Mouse (Mus musculus) left cerebral cortex, adult 18-20 months (tissue): ENCODE measurements around the gene Bod1. TPM values are rescaled to one million over a fixed set of nuclear protein-coding genes. Genes with fewer than 3 reads are reported as not detected.

Experiments used
- DNase-seq, 2 experiments: peaks; one replicate each; pipeline ENCODE4 v3.0.0; 2021 to 2022; ENCODE audit warnings: low spot score in 2 of 2, mixed read lengths in 1 of 2
- total RNA-seq, 2 experiments: library from RNA; stranded (reverse); gene quantifications; 2 replicates each; pipeline ENCODE4 v1.2.3; 2021

Bod1 gene
- total RNA-seq, 2 experiments from 2014 or later = 107 to 108 TPM

DNA sequence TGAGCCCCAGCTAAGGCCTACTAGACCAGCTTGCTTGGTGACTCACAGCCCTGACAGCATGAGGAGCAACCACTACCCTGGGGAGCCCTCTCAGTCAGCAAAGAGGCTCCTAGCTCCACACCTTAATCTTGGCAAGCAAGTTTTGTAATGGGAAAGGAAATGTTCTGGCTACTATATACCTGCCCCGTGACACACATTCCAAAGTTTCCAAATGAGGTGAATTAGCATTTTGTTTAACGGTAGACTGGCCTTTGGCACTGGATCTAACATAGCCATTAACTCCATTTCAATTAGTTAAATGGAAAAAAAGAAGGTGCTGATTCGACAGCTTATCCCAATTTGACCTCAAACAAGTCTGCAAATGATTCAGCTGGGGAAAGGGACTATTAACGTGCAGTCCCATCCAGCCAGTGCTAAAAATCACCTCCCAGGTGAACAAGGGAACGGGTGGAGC is 1.2 kb downstream of the Bod1 start:
- no peak for DNase-seq

- no peak for DNase-seq
These were observed 2.4 kb downstream of the Bod1 start for GRCm38 (mm10) chr11:31669172-31669869.

DNA sequence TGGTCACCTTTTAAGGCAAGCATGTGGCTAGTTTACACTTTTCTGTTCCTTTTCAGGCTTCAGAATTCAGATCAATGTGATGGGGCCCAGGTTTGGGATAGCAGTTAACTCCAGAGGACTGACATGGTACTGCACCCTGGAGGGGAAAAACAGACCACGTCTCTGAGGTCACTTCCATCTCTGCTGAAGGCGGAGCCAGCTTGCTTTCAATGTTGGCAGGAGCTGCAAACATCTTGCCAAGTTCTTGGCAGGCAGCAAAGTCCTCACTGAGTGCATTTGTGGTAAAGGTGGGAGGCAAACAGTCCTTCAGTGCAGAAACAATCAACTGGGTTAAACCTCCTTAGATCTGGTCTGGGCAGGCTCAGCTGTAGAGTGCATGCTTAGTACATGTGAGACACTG is 7.5 kb downstream of the Bod1 start:
- DNase-seq = no peak

GRCm38 (mm10) chr11:31663501-31663900 is 8.2 kb downstream of the Bod1 start:
- DNase-seq = no peak

GRCm38 (mm10) chr11:31662872-31663446 is 8.7 kb downstream of the Bod1 start:
- DNase-seq = no peak

- DNase-seq = no peak
These were observed 9.5 kb downstream of the Bod1 start for GRCm38 (mm10) chr11:31662214-31662613.

- DNase-seq = no peak
These were observed 13.9 kb downstream of the Bod1 start for GRCm38 (mm10) chr11:31657806-31658175.

GRCm38 (mm10) chr11:31657168-31657805 is 14.4 kb downstream of the Bod1 start:
- no peak for DNase-seq

DNA sequence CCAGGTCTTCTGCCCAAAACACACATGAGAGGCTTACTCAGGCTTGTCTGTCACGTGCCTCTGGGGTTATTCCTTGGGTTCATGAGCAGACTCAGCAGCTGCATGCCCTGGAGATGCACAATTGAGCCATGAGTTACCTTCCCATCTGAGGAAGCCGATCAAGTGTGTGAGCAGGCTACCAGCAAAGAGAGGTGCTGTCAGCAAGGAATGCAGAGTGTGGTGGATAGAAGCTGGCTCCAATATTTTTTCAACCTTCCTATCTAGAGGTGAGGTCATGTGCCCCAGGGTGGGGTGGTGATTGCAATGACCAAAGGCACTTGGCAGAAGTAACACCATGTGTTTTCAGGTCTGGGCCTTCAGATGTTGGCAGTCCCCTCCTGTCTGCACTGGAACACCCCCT is 22.2 kb downstream of the Bod1 start:
- DNase-seq = no peak

DNA sequence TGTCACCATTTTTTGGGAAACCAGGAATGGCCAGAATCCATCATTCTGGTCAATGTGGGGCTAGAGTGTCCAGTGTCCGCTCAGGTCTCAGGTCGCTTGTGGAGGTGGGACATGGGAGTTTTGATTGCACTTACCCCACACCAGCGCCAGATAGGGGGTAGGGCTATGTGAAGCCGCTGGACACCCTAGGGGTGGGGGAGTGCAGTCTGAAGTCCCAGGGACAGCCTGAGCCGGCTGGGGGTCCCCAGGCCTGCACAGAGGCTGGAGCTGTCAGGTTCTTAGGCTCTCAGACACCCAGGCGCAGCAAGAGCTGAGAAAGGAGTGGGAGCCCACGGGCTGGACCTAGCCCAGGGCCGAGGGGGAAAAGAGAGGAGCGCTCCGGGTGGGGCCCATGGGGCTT is 24.4 kb downstream of the Bod1 start:
- no peak for DNase-seq

DNA sequence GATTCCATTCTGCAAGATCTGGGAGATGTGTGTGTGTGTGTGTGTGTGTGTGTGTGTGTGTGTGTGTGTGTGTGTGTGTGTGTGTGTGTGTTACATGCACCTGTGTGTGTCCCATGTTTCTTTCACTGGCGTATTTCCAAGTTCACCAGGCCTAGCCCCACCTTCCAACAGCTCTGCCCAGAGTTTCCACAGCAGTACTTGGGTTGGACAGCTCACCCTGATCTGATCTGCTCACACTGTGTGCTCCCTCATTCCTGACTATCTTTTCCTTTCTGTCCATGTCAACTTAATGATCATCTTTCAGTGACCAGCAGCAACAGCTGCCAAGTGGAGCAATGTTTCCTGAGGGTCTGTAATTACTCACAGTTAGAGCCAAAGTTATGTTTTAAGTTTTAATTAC is 25.1 kb downstream of the Bod1 start:
- no peak for DNase-seq

DNA sequence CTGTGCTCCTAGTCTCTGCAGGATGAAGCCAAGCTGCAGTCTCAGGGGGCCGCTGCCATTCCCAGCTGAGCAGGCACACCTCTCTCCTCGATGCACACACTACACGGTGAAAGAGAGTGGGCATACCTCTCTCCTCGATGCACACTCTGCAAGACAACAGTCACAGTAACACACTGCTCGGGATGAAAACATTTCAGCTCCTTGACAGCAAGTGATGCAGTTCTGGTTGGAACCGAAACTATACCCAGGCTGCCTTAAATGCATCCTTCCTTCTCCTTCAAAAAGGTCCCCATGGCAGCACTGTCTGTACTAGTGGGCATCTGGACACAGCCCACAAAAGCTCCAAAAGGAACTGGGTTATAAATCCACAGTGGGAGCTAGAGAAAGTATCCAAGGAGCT is 28.6 kb downstream of the Bod1 start:
- no peak for DNase-seq

- DNase-seq = no peak
These were observed 30.4 kb downstream of the Bod1 start for GRCm38 (mm10) chr11:31641066-31641810.

DNA sequence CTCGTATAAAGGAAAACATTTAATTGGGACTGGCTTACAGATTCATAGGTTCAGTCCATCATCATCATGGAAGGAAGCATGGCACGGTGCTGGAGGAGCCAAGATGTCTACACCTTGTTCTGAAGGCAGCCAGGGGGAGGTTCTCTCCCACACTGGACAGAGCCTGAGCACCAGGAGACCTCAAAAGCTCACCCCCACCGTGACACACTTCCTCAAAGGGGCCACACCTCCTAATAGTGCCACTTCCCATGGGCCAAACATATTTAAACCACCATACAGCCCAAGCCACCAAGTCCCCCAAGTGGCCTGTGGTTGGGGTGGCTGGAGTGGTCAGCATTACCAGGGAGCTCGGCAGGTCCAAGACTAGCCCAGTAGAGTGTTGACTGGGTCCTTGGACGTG is 31.5 kb downstream of the Bod1 start:
- DNase-seq = no peak

DNA sequence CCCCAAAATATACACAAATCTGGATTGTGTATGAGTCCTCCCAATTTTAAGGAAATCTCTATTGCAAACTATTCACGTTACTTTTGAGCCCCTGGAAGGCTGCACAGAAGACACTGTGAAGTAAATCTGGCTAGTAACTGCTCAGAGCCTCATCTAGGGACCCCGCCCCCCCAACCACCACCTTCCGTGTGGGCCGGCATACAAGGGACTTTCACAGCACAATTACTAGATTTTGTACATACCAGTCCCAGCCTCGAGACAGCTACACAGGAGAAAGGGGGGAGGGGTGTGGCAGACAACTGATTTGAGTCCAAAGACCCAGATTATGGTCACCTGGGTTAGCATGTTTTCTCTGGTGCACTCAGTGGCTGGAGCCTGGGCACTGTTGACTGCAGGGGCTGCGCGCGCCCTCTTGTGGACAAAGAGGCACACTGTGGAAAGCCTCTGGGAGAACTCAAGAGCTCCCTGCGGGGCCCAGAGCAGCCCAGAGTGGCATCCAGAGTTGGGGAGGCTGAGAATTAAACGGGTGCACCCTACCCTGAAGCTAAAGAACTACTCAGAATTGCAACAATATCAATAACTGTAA is 33.8 kb downstream of the Bod1 start:
- DNase-seq = peak; percentile 74 to 82

GRCm38 (mm10) chr11:31628700-31629099 is 43.0 kb downstream of the Bod1 start:
- DNase-seq = no peak

DNA sequence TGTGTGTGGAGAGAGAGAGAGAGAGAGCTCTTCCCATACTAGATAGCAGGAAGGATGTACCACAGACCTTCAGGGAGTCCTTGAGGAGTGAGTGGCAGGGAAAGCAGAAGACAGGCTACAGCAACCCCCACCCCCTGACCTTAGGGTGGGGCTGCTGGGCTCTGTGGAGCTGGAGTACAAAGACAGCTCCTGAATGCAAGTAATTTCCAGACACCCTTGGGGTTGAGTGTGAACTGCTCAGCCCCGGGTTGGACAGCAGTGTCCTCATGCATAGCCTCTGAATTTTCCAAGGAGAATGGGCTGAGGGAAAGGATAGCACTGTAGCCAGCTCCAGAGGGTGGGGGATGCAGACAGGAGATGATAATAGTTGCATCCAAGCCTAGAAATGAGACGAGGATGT is 50.9 kb downstream of the Bod1 start:
- DNase-seq = no peak

- DNase-seq = no peak
These were observed 53.9 kb downstream of the Bod1 start for GRCm38 (mm10) chr11:31617797-31618196.

GRCm38 (mm10) chr11:31617236-31617635 is 54.4 kb downstream of the Bod1 start:
- DNase-seq = no peak

DNA sequence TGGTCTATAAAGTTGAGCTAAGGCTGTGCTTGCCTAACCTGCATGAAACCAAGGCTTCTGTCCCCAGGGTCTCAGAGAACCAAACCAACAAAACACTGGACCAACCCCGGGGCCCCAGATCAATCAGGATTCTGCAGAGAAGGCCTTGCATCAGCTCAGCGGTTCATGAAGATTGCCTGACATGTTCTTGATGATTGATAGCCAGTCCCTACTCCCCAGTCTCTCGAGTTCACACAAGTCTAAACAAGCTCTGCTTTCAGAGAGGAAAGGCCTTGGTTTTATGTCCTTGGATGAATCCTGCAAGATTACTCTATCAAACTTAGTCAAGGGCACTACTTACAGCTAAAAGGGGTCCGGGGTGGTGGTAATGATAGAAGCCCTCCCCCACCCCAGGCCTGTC is 55.0 kb downstream of the Bod1 start:
- no peak for DNase-seq
